8 mouse cellular contexts compared by ENCODE assay signal in the genomic region with DNA sequence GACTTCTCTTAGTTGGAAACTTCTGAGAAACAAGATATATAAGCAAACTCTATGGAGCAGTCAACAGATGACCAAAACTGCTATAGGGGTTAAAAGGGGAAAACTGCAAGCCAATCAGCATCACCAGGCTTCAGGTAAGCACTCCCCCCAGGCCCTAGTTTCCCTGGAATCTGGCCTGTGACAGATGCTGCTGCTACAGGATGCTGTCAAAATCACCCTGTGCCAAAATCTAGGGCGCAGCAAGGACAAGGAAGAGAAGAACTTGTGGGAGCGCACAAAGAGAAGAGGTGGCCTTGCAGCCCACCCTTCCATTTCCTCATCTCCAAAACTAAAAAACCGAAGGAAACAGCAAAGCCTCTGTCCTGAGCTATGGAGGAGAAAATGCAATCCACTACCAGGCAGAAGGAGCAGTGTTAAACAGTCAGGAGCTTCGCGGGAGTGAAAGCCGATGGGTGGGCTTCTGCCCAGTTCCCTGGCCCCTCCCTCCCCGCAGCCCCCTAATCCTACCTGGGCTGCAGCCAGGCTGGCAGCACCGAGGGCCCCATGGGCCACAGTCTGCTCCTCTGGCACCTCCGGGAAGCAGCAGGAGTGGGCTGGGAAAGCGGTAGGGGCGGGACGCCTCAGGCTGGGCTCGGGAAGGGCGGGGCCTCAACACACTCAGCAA. TPM values are rescaled to one million over a fixed set of nuclear protein-coding genes. Genes with fewer than 3 reads are reported as not detected.
DNase-seq lines count a peak whose midpoint lies in the region; ATAC-seq and TF ChIP-seq lines count a peak whose summit lies in the region.

Hacd4 (minus strand) TSS at position 603 of the 664 bp plus-strand sequence.

- peak; percentile 63 for DNase-seq in 3T3-L1 (ENCODE audit: low read depth, low spot score)
- DNase-seq in adrenal gland, adult (ENCODE audit: inconsistent age in 2 of 2, low spot score in 1 of 2), result peak; percentile 75 to 89
- DNase-seq in embryonic facial prominence, embryonic 11.5 days (ENCODE audit: low spot score), result peak; percentile 75
- DNase-seq in lung, postnatal 0 days (ENCODE audit: low spot score), result peak; percentile 66
- peak; percentile 15 for DNase-seq in ovary, postnatal 10 days (ENCODE audit: low spot score)
- DNase-seq in natural killer cell, adult 2 months (ENCODE audit: low spot score in 2 of 2), result no peak

- no peak for TF ChIP-seq CTCF in lung, postnatal 0 days (IDR thresholded peaks at IDR 0.05)

- H3K9ac ChIP-seq in embryonic facial prominence, embryonic 11.5 days (replicated peaks; ENCODE audit: low read length), result peak within 1 kb of the TSS; percentile 60
- H3K9ac ChIP-seq in heart, embryonic 11.5 days (ENCODE audit: low read depth, low read length), result peak within 1 kb of the TSS; percentile 74
- peak within 1 kb of the TSS; percentile 53; the same call in 1 of the 2 replicates for H3K9ac ChIP-seq in kidney, embryonic 14.5 days (ENCODE audit: low read depth, low read length)
- peak within 1 kb of the TSS; percentile 32; the same call in 1 of the 2 replicates for H3K9ac ChIP-seq in lung, postnatal 0 days (replicated peaks; ENCODE audit: low read depth)

- no peaks in the 10 kb centered on the region; the same call in 1 of the 2 replicates for H3K4me1 ChIP-seq in embryonic facial prominence, embryonic 11.5 days (ENCODE audit: control insufficient read depth, insufficient read depth, low read length)
- H3K4me1 ChIP-seq in heart, embryonic 11.5 days (ENCODE audit: control insufficient read depth, insufficient read depth, low read length), result peaks cover 13% of the 10 kb centered on the region
- H3K4me1 ChIP-seq in kidney, embryonic 14.5 days (ENCODE audit: control insufficient read depth, insufficient read depth, low read length), result 0 out of 2 replicates have a peak, but pooled peaks cover 13% of the 10 kb centered on the region
- H3K4me1 ChIP-seq in lung, postnatal 0 days (ENCODE audit: insufficient read depth, low read depth, low read length), result peaks cover 4% of the 10 kb centered on the region; the same call in 1 of the 2 replicates

- H3K27ac ChIP-seq in embryonic facial prominence, embryonic 11.5 days (replicated peaks; ENCODE audit: low read depth, low read length), result peak within 1 kb of the TSS; percentile 52; the same call in 1 of the 2 replicates
- 0 out of 2 replicates have a peak within 1 kb of the TSS, but pooled peaks have one; percentile 41 for H3K27ac ChIP-seq in heart, embryonic 11.5 days (ENCODE audit: low read depth, low read length)
- peak within 1 kb of the TSS; percentile 82 for H3K27ac ChIP-seq in kidney, embryonic 14.5 days (ENCODE audit: low read depth, low read length)
- H3K27ac ChIP-seq in lung, postnatal 0 days (ENCODE audit: low read length), result no peak within 1 kb of the TSS

- no peaks in the 10 kb centered on the region for H3K36me3 ChIP-seq in embryonic facial prominence, embryonic 11.5 days (replicated peaks; ENCODE audit: control insufficient read depth, insufficient read depth, low read depth, low read length)
- no peaks in the 10 kb centered on the region for H3K36me3 ChIP-seq in heart, embryonic 11.5 days (ENCODE audit: control insufficient read depth, insufficient read depth, low read length)
- H3K36me3 ChIP-seq in kidney, embryonic 14.5 days (ENCODE audit: control insufficient read depth, insufficient read depth, low read length), result no peaks in the 10 kb centered on the region
- no peaks in the 10 kb centered on the region for H3K36me3 ChIP-seq in lung, postnatal 0 days (ENCODE audit: insufficient read depth, low read length)

- peak within 1 kb of the TSS; percentile 81 for H3K4me2 ChIP-seq in embryonic facial prominence, embryonic 11.5 days (ENCODE audit: low read depth, low read length)
- peak within 1 kb of the TSS; percentile 84 for H3K4me2 ChIP-seq in heart, embryonic 11.5 days
- peak within 1 kb of the TSS; percentile 64 for H3K4me2 ChIP-seq in kidney, embryonic 14.5 days (replicated peaks; ENCODE audit: low read depth, low read length)
- H3K4me2 ChIP-seq in lung, postnatal 0 days (replicated peaks; ENCODE audit: low read depth, low read length), result peak within 1 kb of the TSS; percentile 68

- H3K9me3 ChIP-seq in embryonic facial prominence, embryonic 11.5 days (replicated peaks; ENCODE audit: control insufficient read depth, low read length), result no peaks in the 10 kb centered on the region
- H3K9me3 ChIP-seq in heart, embryonic 11.5 days (replicated peaks; ENCODE audit: control insufficient read depth, low read length), result no peaks in the 10 kb centered on the region
- H3K9me3 ChIP-seq in kidney, embryonic 14.5 days (ENCODE audit: control insufficient read depth, low read length), result no peaks in the 10 kb centered on the region
- H3K9me3 ChIP-seq in lung, postnatal 0 days (ENCODE audit: low read length), result no peaks in the 10 kb centered on the region

- peak within 1 kb of the TSS; percentile 38 for H3K4me3 ChIP-seq in embryonic facial prominence, embryonic 11.5 days (ENCODE audit: low read depth, low read length)
- H3K4me3 ChIP-seq in heart, embryonic 11.5 days (ENCODE audit: low read depth, low read length), result peak within 1 kb of the TSS; percentile 52
- peak within 1 kb of the TSS; percentile 41 for H3K4me3 ChIP-seq in kidney, embryonic 14.5 days (ENCODE audit: low read length)
- peak within 1 kb of the TSS; percentile 37 for H3K4me3 ChIP-seq in lung, postnatal 0 days (ENCODE audit: low read depth, low read length)

- ATAC-seq in embryonic facial prominence, embryonic 11.5 days (replicated peaks; ENCODE audit: insufficient number of reproducible peaks, low FRiP score, low TSS enrichment, low read depth), result peak; percentile 83
- peak; percentile 85 for ATAC-seq in heart, embryonic 11.5 days (replicated peaks; ENCODE audit: insufficient number of reproducible peaks, low FRiP score, low TSS enrichment)
- peak; percentile 94 for ATAC-seq in kidney, embryonic 14.5 days (ENCODE audit: low FRiP score, low TSS enrichment)
- peak; percentile 86 for ATAC-seq in lung, postnatal 0 days

- H3K27me3 ChIP-seq in embryonic facial prominence, embryonic 11.5 days (ENCODE audit: control insufficient read depth, insufficient read depth, low read length), result no peaks in the 10 kb centered on the region
- H3K27me3 ChIP-seq in heart, embryonic 11.5 days (ENCODE audit: control insufficient read depth, insufficient read depth, low read length), result no peaks in the 10 kb centered on the region
- H3K27me3 ChIP-seq in kidney, embryonic 14.5 days (ENCODE audit: control insufficient read depth, insufficient read depth, low read length), result no peaks in the 10 kb centered on the region
- H3K27me3 ChIP-seq in lung, postnatal 0 days (replicated peaks; ENCODE audit: insufficient read depth, low read length), result no peaks in the 10 kb centered on the region

- no peak for TF ChIP-seq EP300 in lung, postnatal 0 days (IDR thresholded peaks at IDR 0.05)

- 4% methylated on average over 14 of the region's 14 CpGs for WGBS in embryonic facial prominence, embryonic 11.5 days
- 5% methylated on average over 14 of the region's 14 CpGs for WGBS in heart, embryonic 11.5 days (ENCODE audit: insufficient replicate concordance)
- WGBS in kidney, embryonic 14.5 days, result 6% methylated on average over 14 of the region's 14 CpGs
- WGBS in lung, postnatal 0 days, result 4% methylated on average over 14 of the region's 14 CpGs

RNA-seq across cellular contexts. Expression of gene Hacd4, which starts in this region (rescaled TPM):
- 4.4 and 6.2 TPM in 2 replicates for polyA plus RNA-seq in embryonic facial prominence, embryonic 11.5 days (2014; fragmentation: Nextera tagmentation; extraction: Ambion mirVana)
- 8.0 and 8.1 TPM in 2 replicates for polyA plus RNA-seq in heart, embryonic 11.5 days (2014; fragmentation: Nextera tagmentation; extraction: Ambion mirVana)
- polyA plus RNA-seq in kidney, embryonic 14.5 days (2014; fragmentation: Nextera tagmentation; extraction: Ambion mirVana), result 20.8 and 20.9 TPM in 2 replicates
- 10.2 and 11.3 TPM in 2 replicates for polyA plus RNA-seq in lung, postnatal 0 days (2015; fragmentation: Nextera tagmentation; extraction: Ambion mirVana)

Comparison
In these comparisons a context has a peak if more than half of its experiments do, and no peak if none do; other contexts are left out.
1. DNase-seq: peak in 3T3-L1 (single experiment), adrenal gland, adult (2 of 2), embryonic facial prominence, embryonic 11.5 days (single experiment), lung, postnatal 0 days (single experiment) and ovary, postnatal 10 days (single experiment); none in natural killer cell, adult 2 months (0 of 2).
2. Peak in every context shown above with its lines, with median percentiles within 50 percentile points of each other: ATAC-seq, H3K4me2 ChIP-seq, H3K4me3 ChIP-seq and H3K9ac ChIP-seq.